Mouse (Mus musculus) limb, embryonic 13.5 days (tissue): ENCODE results near the gene Ctsa. TPM values are rescaled to one million over a fixed set of nuclear protein-coding genes. Genes with fewer than 3 reads are reported as not detected.
A peak's percentile ranks its signal among the peaks of the same experiment; 100 is the strongest.
"Not testable (repeated sequence)": the region's sequence is repeated elsewhere in the genome, so short reads cannot be mapped to it uniquely, and the experiment has no call there.

Source experiments
- ATAC-seq: fragments of 200-750 bp; cut with Nextera tagmentation; 2 replicates; pipeline ENCODE4 v1.8.0; 2017; ENCODE audit warnings: low read depth, moderate number of reproducible peaks, moderate TSS enrichment; ENCODE audit not compliant: low FRiP score
- H3K27ac ChIP-seq: fragments of 300-500 bp; sonication (generic); 2 replicates; pipeline ENCODE4 v1.5.1; 2015; ENCODE audit warnings: inconsistent platforms, mild to moderate bottlenecking, moderate library complexity
- H3K27me3 ChIP-seq: fragments of 300-500 bp; sonication (generic); 2 replicates; pipeline ENCODE4 v1.6.1; 2015; ENCODE audit warnings: mild to moderate bottlenecking, inconsistent platforms
- H3K36me3 ChIP-seq: fragments of 300-500 bp; sonication (generic); 2 replicates; pipeline ENCODE4 v1.6.1; 2015; ENCODE audit warnings: inconsistent platforms, mild to moderate bottlenecking, moderate library complexity
- H3K4me1 ChIP-seq: fragments of 300-500 bp; sonication (generic); 2 replicates; pipeline ENCODE4 v1.6.1; 2015; ENCODE audit warnings: inconsistent platforms
- H3K4me2 ChIP-seq: fragments of 300-500 bp; sonication (generic); replicated peaks from 2 replicates; pipeline ENCODE4 v1.6.1; 2015; ENCODE audit warnings: inconsistent platforms, mild to moderate bottlenecking, moderate library complexity
- H3K4me3 ChIP-seq: fragments of 300-500 bp; sonication (generic); 2 replicates; pipeline ENCODE4 v1.5.1; 2015; ENCODE audit warnings: moderate library complexity, mild to moderate bottlenecking, inconsistent platforms
- H3K9ac ChIP-seq: fragments of 300-500 bp; sonication (generic); 2 replicates; pipeline ENCODE4 v1.6.1; 2015; ENCODE audit warnings: mild to moderate bottlenecking, inconsistent platforms
- H3K9me3 ChIP-seq: fragments of 300-500 bp; sonication (generic); 2 replicates; pipeline ENCODE4 v1.6.1; 2016; ENCODE audit warnings: inconsistent platforms
- WGBS: fragments of 180-500 bp; shearing (Covaris S2); methylation state at CpG from one replicate; pipeline ENCODE4 v1.1.7; 2015; 5-methylcytosine and 5-hydroxymethylcytosine counted together
- polyA plus RNA-seq: library from polyadenylated mRNA; unstranded; fragments of >200 nt; fragmentation: Nextera tagmentation; extraction: Ambion mirVana; gene quantifications from 2 replicates; pipeline ENCODE4 v1.2.1, GENCODE M21; 2015

The Ctsa gene
- polyA plus RNA-seq, 1 experiment from 2014 or later, result 135 TPM

GRCm38 (mm10) chr2:164859155-164859554, 26.5 kb downstream of the Ctsa start:
- H3K9me3 ChIP-seq, result no peaks in the 10 kb centered on the region
- H3K4me1 ChIP-seq, result peaks cover 30% of the 10 kb centered on the region
- ATAC-seq, result no peak
- 42% methylated on average over 2 of the region's 2 CpGs for WGBS
- H3K27me3 ChIP-seq, result peaks cover 59% of the 10 kb centered on the region
- no peak overlapping the region for H3K9ac ChIP-seq
- H3K36me3 ChIP-seq, result no peaks in the 10 kb centered on the region
- H3K4me2 ChIP-seq, result no peak overlapping the region
- H3K4me3 ChIP-seq, result no peak overlapping the region
- H3K27ac ChIP-seq, result no peak overlapping the region

GRCm38 (mm10) chr2:164859640-164860432, 27.2 kb downstream of the Ctsa start:
- H3K9me3 ChIP-seq, result no peaks in the 10 kb centered on the region
- WGBS, result 50% methylated on average over 9 of the region's 9 CpGs
- H3K36me3 ChIP-seq, result no peaks in the 10 kb centered on the region
- no peak overlapping the region for H3K27ac ChIP-seq
- ATAC-seq, result no peak
- no peak overlapping the region for H3K4me3 ChIP-seq
- H3K4me2 ChIP-seq, result no peak overlapping the region
- H3K4me1 ChIP-seq, result peaks cover 30% of the 10 kb centered on the region
- H3K27me3 ChIP-seq, result peaks cover 52% of the 10 kb centered on the region
- no peak overlapping the region for H3K9ac ChIP-seq

GRCm38 (mm10) chr2:164861094-164861493, 28.4 kb downstream of the Ctsa start:
- no peaks in the 10 kb centered on the region for H3K9me3 ChIP-seq
- 77% methylated on average over 4 of the region's 4 CpGs for WGBS
- H3K9ac ChIP-seq, result no peak overlapping the region
- H3K4me3 ChIP-seq, result no peak overlapping the region
- no peak for ATAC-seq
- no peaks in the 10 kb centered on the region for H3K36me3 ChIP-seq
- H3K4me2 ChIP-seq, result no peak overlapping the region
- no peak overlapping the region for H3K27ac ChIP-seq
- H3K27me3 ChIP-seq, result peaks cover 39% of the 10 kb centered on the region
- peaks cover 30% of the 10 kb centered on the region for H3K4me1 ChIP-seq

DNA sequence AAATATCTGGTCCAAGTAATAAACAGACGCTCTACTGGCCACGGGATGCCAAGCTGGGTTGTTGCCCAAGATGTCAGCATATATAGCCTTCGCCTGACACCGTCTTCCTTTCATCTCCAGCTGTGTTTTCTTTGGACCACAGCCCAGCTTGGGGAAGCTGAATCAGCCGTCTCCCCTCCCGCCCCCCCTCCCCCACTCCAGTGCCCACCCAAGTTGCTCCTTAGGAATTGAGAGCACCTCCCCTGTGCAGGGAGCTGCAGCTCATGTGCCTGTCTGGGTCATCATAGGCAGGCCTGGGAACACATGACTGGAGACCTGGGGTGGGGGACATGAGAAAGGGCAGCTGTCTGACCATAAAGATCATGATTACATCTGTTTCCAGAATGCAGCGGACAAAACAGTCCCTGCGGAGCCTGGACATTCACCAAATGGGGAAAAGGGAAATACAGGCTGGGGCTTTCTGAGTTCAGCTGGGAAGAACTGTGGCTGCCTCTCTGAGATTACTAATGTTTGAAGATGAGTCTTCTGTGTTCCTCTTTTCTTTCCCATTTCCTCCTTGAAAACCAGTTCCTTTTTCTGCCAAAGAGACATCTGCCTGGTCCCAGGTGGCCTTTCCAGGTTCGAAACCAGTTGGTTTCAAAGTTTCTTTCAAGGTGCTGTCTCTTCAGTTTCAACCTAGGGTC, 29.6 kb downstream of the Ctsa start:
- peaks cover 19% of the 10 kb centered on the region for H3K4me1 ChIP-seq
- ATAC-seq, result peak; percentile 66
- no peaks in the 10 kb centered on the region for H3K36me3 ChIP-seq
- H3K4me2 ChIP-seq, result no peak overlapping the region
- WGBS, result 28% methylated on average over 9 of the region's 9 CpGs
- peaks cover 27% of the 10 kb centered on the region for H3K27me3 ChIP-seq
- no peaks in the 10 kb centered on the region for H3K9me3 ChIP-seq
- H3K27ac ChIP-seq, result peak overlapping the region; percentile 33; the same call in 1 of the 2 replicates
- no peak overlapping the region for H3K9ac ChIP-seq
- no peak overlapping the region for H3K4me3 ChIP-seq

- peaks cover 11% of the 10 kb centered on the region for H3K4me1 ChIP-seq
- WGBS, result 87% methylated on average over 8 of the region's 9 CpGs
- H3K27me3 ChIP-seq, result peaks cover 16% of the 10 kb centered on the region
- not testable (repeated sequence) for H3K9me3 ChIP-seq, H3K36me3 ChIP-seq, H3K4me2 ChIP-seq, H3K9ac ChIP-seq, H3K27ac ChIP-seq, ATAC-seq, H3K4me3 ChIP-seq
These were observed 30.7 kb downstream of the Ctsa start for GRCm38 (mm10) chr2:164863411-164863810.

GRCm38 (mm10) chr2:164864593-164864992, 31.9 kb downstream of the Ctsa start:
- WGBS, result 65% methylated on average over 4 of the region's 4 CpGs
- Histone ChIP-seq H3K4me3 (no peak overlapping the region), H3K36me3 (no peaks in the 10 kb centered on the region), H3K27me3 (peaks cover 6% of the 10 kb centered on the region), H3K9me3 (peaks cover 6% of the 10 kb centered on the region; the same call in 1 of the 2 replicates), H3K4me2 (no peak overlapping the region), H3K4me1 (peaks cover 11% of the 10 kb centered on the region), H3K9ac (no peak overlapping the region), H3K27ac (no peak overlapping the region)
- ATAC-seq, result no peak

DNA sequence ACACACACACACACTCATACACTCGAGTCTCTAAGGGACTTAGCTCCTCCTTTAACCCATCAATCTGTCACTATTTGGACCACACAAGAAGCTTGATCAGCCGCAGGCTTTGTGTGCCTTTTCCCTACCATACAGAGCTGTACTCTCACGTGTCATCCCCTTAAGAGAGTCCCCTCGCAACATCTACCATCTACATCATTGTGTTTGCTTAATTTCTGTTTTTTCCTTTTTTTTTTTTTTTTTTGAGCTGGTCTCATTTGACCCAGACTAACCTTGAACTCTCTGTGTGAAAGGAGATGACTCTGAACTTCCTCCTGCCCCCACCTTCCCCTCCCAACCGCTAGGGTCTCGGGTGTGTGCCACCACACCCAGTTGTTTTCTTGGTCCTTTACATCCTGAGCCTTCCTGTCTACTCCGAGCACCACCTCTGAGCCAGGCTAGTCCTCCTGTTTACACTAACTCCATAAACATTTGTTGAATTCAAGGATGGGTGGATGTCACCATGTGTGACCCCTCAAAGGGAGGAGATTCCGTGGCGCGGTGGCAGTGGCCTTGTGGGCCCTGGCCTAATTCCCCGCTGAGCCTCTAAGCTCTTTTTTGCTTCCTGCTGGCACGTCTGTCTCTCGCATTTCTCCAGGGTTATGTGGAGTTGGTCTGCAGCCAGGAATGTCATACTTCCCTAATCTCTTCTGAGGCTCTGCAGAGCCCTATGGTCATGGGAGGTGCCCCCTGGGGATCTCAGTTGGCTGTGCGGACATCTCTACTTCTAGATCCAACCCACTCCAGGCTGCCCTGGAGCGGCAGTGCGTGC, 34.3 kb downstream of the Ctsa start:
- Histone ChIP-seq H3K9ac (no peak overlapping the region), H3K27ac (no peak overlapping the region), H3K4me2 (no peak overlapping the region), H3K4me1 (peaks cover 9% of the 10 kb centered on the region), H3K4me3 (no peak overlapping the region), H3K9me3 (peaks cover 6% of the 10 kb centered on the region; the same call in 1 of the 2 replicates), H3K27me3 (no peaks in the 10 kb centered on the region), H3K36me3 (no peaks in the 10 kb centered on the region)
- WGBS, result 60% methylated on average over 16 of the region's 16 CpGs
- peak; percentile 31; the same call in 1 of the 2 replicates for ATAC-seq

- H3K27me3 ChIP-seq, result no peaks in the 10 kb centered on the region
- no peak overlapping the region for H3K9ac ChIP-seq
- WGBS, result 93% methylated on average over 7 of the region's 7 CpGs
- no peak overlapping the region for H3K4me3 ChIP-seq
- H3K4me1 ChIP-seq, result peaks cover 2% of the 10 kb centered on the region; the same call in 1 of the 2 replicates
- H3K27ac ChIP-seq, result no peak overlapping the region
- no peak for ATAC-seq
- peaks cover 6% of the 10 kb centered on the region; the same call in 1 of the 2 replicates for H3K9me3 ChIP-seq
- no peak overlapping the region for H3K4me2 ChIP-seq
- no peaks in the 10 kb centered on the region for H3K36me3 ChIP-seq
These were observed 34.9 kb downstream of the Ctsa start for GRCm38 (mm10) chr2:164867566-164867965.

- Histone ChIP-seq H3K4me3 (no peak overlapping the region), H3K27me3 (no peaks in the 10 kb centered on the region), H3K4me1 (no peaks in the 10 kb centered on the region), H3K27ac (no peak overlapping the region), H3K9ac (no peak overlapping the region), H3K4me2 (no peak overlapping the region), H3K36me3 (no peaks in the 10 kb centered on the region), H3K9me3 (peaks cover 6% of the 10 kb centered on the region; the same call in 1 of the 2 replicates)
- WGBS, result 86% methylated on average over 7 of the region's 7 CpGs
- ATAC-seq, result peak; percentile 32; the same call in 1 of the 2 replicates
These were observed 35.8 kb downstream of the Ctsa start for GRCm38 (mm10) chr2:164868491-164868890.

- H3K27me3 ChIP-seq, result no peaks in the 10 kb centered on the region
- 0 out of 2 replicates have a peak, but pooled peaks cover 7% of the 10 kb centered on the region for H3K4me1 ChIP-seq
- peaks cover 6% of the 10 kb centered on the region; the same call in 1 of the 2 replicates for H3K9me3 ChIP-seq
- H3K9ac ChIP-seq, result no peak overlapping the region
- H3K4me3 ChIP-seq, result no peak overlapping the region
- H3K27ac ChIP-seq, result no peak overlapping the region
- no peak for ATAC-seq
- WGBS, result 55% methylated on average over 6 of the region's 6 CpGs
- H3K4me2 ChIP-seq, result no peak overlapping the region
- no peaks in the 10 kb centered on the region for H3K36me3 ChIP-seq
These were observed 39.1 kb downstream of the Ctsa start for GRCm38 (mm10) chr2:164871602-164872303.

DNA sequence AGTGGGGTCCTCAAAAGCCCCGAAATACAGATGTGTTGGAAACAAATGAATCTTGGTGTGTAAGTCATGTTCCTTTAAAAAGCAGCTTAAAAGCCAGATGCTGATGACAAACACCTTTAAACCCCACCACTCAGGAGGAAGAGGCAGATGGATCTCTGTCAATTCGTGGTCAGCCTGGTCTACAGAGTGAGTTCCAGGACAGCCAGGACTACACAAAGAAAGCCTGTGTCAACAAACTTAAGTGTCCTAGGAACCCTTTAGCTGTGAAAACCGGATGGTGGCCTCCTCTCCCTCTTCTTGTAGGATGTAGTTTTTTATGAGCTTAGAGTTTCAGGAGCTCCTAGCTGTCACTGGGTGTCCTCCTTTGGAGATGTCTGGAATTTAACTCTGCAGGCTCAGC, 40.9 kb downstream of the Ctsa start:
- Histone ChIP-seq H3K9ac (0 out of 2 replicates have a peak overlapping the region, but pooled peaks have one; percentile 35), H3K27me3 (no peaks in the 10 kb centered on the region), H3K4me2 (no peak overlapping the region), H3K36me3 (no peaks in the 10 kb centered on the region; the same call in 1 of the 2 replicates), H3K27ac (no peak overlapping the region), H3K9me3 (no peaks in the 10 kb centered on the region), H3K4me3 (no peak overlapping the region), H3K4me1 (peaks cover 14% of the 10 kb centered on the region)
- ATAC-seq, result no peak
- 58% methylated on average over 3 of the region's 3 CpGs for WGBS
